18 mouse cellular contexts compared by ENCODE assay signal in the genomic region with DNA sequence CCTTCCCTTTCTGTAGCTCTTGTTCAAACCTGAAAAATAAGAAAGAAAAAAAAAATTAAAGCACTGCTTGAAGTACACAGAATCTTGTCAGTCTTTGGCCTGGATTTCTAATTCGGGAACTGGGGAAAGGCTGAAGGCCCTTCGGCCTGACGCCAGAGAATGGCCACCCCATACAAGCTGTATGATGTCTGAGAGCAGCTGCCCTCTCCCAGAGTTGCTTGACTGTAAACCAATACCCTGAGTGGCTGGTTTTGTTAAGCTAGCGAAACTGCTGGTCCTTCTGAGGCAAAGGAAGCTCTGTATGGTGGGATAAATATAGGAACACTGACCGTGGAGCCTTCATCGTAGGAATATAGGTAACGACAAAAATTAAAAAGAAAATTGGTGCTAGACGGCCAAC.
"Had no signal": no experiment of that assay in that cellular context is flagged by ENCODE, and none has a peak within 500 bp of the region (broad histone marks: within the 10 kb centered on the region; RNA-seq: fewer than 3 reads in every experiment).

No protein-coding gene starts in this region.

- DNase-seq: kidney, adult 8-10 months; kidney, postnatal 25 days; layer of hippocampus, postnatal 36 days; left cerebral cortex, postnatal 4 days; liver; liver, embryonic 13.5 days; liver, postnatal 0 days; lung, postnatal 14 days; retina, postnatal 1 day; thymus, adult 18-20 months; thymus, postnatal 14 days had no signal

- H3K4me1 ChIP-seq: liver, embryonic 13.5 days; lung, embryonic 15.5 days; midbrain, embryonic 15.5 days; neural tube, embryonic 13.5 days had no signal

- ATAC-seq: intestine, postnatal 0 days; liver, postnatal 0 days; midbrain, embryonic 15.5 days had no signal

- H3K27me3 ChIP-seq: liver, embryonic 13.5 days; lung, embryonic 15.5 days; midbrain, embryonic 15.5 days; neural tube, embryonic 13.5 days had no signal

- H3K9me3 ChIP-seq: liver, embryonic 13.5 days; lung, embryonic 15.5 days; midbrain, embryonic 15.5 days; neural tube, embryonic 13.5 days had no signal

- H3K4me3 ChIP-seq: liver, embryonic 13.5 days; lung, embryonic 15.5 days; megakaryocyte, embryonic 14.5 days; midbrain, embryonic 15.5 days; neural tube, embryonic 13.5 days had no signal

- H3K36me3 ChIP-seq: liver, embryonic 13.5 days; lung, embryonic 15.5 days; midbrain, embryonic 15.5 days; neural tube, embryonic 13.5 days had no signal

- H3K9ac ChIP-seq: liver, embryonic 13.5 days; liver, postnatal 0 days; lung, embryonic 15.5 days; midbrain, embryonic 15.5 days; neural tube, embryonic 13.5 days had no signal

- H3K4me2 ChIP-seq: liver, embryonic 13.5 days; lung, embryonic 15.5 days; midbrain, embryonic 11.5 days; midbrain, embryonic 15.5 days; neural tube, embryonic 13.5 days had no signal

- H3K27ac ChIP-seq: liver, embryonic 13.5 days; lung, embryonic 15.5 days; macrophage; midbrain, embryonic 15.5 days; neural tube, embryonic 13.5 days had no signal
